Mouse (Mus musculus): Measurements from ENCODE around the gene Ddc.

The Ddc gene

DNA sequence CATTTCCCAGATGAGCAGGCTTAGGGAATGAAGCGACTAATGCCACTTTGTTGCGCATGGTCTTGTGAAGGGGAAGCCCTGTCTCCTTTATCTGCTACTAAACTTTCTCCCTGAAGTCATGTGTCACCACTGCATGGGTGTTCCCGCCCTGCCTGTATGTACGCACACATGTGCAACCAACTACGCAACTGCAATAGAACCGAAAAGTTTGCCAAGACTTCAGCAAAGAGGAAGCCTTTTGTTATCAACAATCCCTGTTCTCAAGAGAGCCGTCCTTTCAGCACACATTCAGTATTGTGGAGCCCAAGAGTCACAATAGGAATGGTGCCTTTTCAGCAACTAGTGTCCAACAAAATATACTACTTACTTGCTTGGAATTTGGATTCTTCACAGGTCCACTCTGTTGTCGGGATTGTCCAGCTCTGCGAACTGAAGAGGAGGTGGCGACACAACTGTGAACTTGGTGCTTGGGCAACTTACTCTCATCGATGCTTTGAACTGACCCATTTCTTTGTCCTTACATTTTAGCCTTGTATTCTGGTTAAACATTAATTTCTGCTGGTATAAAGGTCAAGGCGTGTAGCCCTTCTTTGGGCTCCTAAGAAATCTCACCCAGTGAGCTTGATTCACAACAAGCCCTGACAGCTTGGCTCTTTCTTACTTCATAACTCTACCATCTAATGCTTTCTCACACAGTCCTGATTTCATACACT is at the start of gene Ddc:
TSS of gene Ddc (minus strand) at position 500 of the 713 bp plus-strand sequence.
- DNase-seq: no peak

DNA sequence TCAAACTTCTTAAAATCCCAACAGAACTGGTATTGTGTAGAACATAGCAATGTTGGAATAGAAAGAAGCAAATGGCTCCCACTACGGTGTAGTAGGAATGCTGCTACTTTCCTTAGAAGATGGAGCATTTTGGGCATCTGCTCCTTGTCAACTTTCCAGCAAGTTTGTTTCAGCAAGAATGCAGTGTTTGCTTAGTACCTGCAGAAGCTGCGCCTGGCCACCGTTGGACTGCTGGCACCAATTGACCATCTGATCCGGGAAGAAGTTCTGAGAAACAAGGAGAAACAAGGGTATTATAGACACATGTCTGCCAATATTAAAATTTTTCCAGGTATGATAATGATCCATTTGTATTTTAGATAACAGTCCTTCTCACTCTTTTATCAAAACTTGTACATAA is 47.8 kb upstream of the Ddc start:
- no peak for DNase-seq

DNA sequence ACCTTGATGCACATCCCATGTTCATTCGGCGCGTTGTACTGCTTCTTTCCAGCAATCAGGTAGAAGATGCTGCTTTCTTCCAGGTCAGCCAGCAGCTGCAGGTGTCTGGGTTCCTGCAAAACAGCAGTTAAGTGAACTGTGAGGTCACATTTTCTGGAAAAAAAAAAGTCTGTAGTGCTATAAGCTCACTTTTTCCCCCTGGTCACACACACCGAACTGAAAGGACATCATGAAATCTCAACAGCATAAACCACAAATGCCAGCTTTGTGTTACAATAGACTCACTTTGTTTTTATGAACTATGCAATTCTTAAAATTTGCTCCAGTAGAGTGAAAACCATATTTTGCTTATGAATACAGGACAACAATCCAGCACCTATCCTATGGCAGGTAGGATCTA is 46.9 kb upstream of the Ddc start:
- no peak for DNase-seq

DNA sequence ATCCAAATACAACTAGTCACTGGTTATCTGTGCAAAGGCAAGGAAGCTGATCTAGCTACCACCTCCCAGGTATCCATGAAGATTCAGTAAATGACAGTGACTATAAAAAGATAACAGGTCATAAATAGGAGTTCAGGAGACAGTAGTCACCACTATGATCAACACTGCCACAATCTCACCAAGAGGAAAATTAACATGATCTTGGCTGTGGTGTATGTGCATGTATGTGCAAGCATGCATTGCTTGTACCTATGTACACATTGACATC is 46.1 kb upstream of the Ddc start:
- no peak for DNase-seq

GRCm38 (mm10) chr11:11943240-11944081 is 45.5 kb upstream of the Ddc start:
- DNase-seq: no peak

DNA sequence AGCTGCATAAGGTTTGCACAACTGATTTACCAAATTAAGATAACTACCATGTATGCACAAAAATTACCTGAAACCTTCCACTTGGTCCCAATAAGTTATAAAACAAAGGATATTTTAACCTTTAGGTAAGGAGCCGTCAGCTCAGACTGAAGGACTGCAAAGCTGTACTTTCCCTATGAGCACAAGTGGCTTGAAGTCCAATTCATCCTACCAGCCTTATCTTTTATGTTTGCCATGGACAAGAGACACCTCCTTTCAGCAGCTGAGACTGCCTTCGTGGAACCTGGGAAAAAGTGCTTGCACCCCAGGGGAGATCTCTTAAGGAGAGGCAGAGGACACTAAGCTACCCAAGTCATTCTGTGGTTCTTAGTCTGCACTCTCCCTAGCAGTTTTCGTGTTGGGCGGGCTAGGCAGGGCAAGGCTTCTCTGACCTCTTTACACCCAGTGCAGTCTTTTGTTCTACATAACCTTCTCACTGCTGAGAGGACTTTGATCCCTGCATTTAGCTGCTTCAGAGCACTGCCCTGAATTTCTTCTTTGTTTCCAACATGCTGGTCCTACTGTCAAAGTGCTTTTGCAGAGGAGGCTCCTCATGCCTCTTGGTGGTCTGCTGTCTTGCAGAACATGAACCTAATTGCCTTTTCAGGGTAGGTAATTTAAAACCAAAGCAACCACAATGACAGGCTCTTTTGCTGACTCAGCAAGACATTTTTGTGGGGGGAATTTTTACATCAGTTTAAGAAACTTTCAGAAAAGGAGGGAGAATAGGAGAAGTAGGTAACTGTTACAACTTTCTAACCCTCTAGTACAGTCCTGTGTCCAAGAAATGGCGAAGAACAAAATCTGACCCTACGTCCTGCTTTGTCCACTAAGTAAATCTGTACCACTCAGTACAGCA is 44.6 kb upstream of the Ddc start:
- DNase-seq: no peak

DNA sequence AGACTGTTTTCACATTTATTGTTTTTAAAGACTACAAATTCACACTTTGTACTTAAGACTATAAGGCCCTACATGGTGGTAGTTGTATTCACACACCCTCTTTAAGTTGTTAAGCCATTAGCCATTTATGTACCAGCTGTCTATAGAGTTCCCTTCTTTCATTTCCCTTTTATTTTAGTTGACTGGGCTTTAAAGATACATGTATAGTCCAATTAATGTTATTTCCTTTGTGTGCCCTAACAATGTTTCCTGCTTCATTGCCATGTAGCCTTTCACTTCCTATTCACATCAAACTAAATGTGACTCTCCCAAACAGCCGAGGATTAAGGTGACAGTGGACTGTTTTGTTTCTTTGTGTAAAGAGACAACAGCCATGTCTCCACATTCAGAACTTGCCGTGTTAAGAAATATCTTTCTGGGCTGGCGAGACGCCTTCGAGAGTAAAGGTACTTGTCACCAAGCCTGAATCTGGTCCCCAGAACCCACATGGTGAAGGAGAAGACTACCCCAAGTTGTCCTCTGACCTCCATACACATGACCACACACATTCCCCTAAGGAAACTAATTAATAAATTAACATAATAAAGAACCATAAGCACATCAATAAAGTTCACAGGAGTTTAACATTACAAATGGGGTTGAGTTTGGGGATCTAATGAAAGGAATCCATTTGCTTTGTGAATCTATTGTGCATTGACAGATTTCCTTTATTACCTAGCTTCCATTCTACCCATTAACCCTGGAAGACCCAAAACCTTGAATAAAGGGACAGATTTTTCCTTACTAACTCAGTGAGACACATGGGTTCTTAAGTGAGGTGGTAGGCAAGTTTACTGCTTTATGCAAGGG is 43.1 kb upstream of the Ddc start:
- no peak for DNase-seq

- no peak for DNase-seq
Observed at GRCm38 (mm10) chr11:11939611-11940010, 41.7 kb upstream of the Ddc start.

GRCm38 (mm10) chr11:11938591-11938990 is 40.6 kb upstream of the Ddc start:
- no peak for DNase-seq

- DNase-seq: no peak
Observed at GRCm38 (mm10) chr11:11937340-11938030, 39.5 kb upstream of the Ddc start.

DNA sequence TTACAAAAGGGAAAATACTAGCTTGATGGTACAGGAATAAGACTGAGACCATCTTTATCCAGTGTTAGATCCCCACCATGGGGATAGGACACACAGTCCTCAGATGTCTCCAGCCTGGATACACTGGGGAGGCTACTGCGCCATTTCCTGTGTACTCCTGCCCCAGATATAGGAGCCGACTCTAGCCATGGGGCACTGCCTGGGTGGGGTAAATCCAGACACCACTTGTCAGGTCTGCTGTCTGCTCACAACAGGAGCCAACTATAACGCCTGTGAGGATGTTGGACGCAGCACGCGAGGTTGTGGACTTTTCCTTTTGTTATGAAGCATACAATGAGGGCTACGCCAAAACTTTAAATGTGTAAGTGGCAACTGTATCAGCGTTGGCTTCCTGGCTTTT is 36.9 kb upstream of the Ddc start:
- no peak for DNase-seq

GRCm38 (mm10) chr11:11932102-11932789 is 34.3 kb upstream of the Ddc start:
- DNase-seq: no peak

DNA sequence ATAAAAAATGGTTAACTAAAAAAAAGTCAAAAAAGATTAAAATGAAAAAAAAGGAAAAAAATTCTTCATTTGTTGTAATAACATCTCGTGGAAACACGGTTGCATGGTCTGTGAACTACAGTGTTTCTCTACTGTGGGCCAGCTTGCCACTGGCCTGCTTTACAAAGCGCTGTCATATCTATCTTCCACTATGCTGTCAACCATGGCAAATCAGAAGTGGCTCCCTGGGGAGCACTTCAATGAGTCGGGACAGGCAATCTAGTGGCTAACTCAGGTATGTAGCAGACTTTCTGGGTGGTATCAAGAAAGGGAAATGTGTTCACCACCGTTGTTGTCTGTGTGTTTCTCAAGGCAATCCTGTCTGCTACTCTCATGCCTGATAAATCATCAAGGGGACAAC is 33.7 kb upstream of the Ddc start:
- DNase-seq: no peak

- no peak for DNase-seq
Observed at GRCm38 (mm10) chr11:11930527-11930926, 32.6 kb upstream of the Ddc start.

DNA sequence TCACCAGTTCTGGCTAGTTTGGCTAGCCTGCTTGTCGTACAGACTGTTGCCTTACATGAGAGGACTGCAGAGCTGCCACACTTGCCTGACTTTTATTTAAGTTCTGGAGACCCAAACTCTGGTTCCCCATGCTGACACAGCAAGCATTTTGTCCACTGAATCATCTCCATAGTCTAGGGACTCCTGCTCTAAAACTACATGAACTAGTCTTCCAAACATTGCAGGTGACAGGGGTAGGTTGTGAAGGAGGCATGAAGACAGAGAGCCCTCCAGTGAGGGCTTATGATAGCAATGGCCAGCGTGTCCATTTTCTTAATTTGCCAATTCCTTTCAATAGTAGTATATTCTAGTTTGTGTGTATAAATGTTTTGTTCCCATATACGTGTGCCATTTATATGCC is 31.1 kb upstream of the Ddc start:
- no peak for DNase-seq

DNA sequence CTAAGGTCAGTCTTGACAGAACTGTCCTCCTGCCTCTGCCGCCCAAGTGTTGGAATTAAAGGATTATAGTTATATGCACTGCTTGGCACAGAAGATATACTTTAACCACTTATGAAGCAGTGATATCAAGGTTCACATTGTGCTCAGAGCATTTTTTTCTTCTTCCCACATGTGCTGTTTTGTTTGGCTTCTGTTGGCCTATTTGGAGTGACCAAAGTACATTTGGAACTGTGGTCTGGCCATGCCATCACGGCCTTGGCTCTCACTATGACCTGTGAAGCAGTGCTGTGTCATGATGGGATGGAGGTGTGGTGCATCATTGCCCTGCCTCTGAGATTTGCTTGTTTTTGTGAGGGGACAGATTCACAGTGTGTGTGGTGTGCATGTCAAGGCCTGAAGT is 30.6 kb upstream of the Ddc start:
- DNase-seq: no peak

DNA sequence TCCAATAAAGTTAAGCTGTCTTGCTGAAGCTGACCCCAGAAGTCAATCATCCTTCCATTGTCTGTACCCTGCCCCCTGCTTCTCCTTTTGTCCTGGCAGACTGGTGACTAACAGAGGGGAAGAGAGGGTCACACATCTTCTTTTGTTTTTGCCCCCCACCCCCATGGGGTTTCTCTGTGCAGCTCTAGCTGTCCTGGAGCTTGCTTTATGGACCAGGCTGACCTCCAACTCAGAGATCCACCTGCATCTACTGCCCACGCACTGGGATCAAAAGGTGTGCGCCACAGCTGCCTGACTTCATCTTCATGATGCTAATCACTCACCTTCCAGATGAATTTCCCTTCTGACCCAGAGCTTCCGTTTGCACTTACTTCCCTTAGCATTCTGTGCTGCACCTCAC is 26.0 kb upstream of the Ddc start:
- no peak for DNase-seq

GRCm38 (mm10) chr11:11923345-11923744 is 25.4 kb upstream of the Ddc start:
- DNase-seq: no peak

DNA sequence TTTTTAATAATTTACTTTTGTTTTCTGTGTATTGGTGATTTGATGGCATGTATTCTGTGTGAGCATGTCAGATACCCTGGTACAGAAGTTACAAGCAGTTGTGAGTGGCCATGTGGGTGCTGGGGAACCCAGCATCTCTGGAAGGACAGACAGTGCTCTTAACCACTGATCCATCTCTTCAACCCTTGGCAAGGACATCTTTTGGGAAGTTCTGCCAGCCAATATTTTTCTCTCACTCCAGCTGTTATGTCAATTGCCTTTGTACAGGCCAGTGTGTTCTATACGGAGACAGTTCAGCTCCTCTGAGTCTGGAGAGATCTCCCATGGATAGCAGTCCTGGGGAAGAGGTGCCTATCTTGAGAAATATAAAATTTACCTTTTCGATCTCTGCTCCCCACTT is 24.2 kb upstream of the Ddc start:
- no peak for DNase-seq

GRCm38 (mm10) chr11:11907703-11908413 is 9.9 kb upstream of the Ddc start:
- DNase-seq: no peak

DNA sequence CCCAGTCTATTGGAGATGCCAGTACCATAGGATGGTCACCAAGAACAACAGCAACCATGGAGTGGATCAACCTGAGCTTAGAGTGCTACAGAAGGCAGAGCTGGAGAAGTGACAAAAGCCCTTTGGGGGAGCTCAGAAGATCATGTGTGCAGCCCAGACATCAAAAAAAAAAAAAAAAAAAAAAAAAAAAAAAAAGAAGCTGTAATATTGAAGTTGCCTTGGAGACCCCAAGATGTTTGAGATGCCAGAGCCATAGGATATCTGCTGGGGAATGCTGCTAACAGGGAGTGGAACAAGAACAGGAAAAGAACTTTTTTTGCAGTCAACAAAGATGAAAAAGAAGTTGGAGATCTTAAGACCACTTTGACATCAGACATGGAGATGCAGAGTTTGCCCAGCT is 7.6 kb upstream of the Ddc start:
- no peak for DNase-seq
